Comparison of ENCODE assay signal across 13 mouse cellular contexts in genomic region chr1:93649604-93650172, GRCm38 (mm10). TPM values are rescaled to one million over a fixed set of nuclear protein-coding genes. Genes with fewer than 3 reads are reported as not detected.
"Had no signal": no experiment of that assay in that cellular context is flagged by ENCODE, and none has a peak within 500 bp of the region (broad histone marks: within the 10 kb centered on the region; RNA-seq: fewer than 3 reads in every experiment).

No protein-coding gene starts in this region.

- H3K27me3 ChIP-seq: lung, embryonic 15.5 days; midbrain, embryonic 13.5 days had no signal

- H3K36me3 ChIP-seq: limb, embryonic 10.5 days; lung, embryonic 15.5 days; midbrain, embryonic 13.5 days had no signal

- H3K9me3 ChIP-seq: limb, embryonic 10.5 days; lung, embryonic 15.5 days had no signal

- DNase-seq: kidney, adult 9 months; kidney, postnatal 36 days; layer of hippocampus, adult 9-11 months; lung, postnatal 14 days; right cerebral cortex, postnatal 14 days; thymus, postnatal 14 days had no signal

- H3K4me1 ChIP-seq: limb, embryonic 10.5 days; lung, embryonic 15.5 days; midbrain, embryonic 13.5 days had no signal

- H3K27ac ChIP-seq: kidney, postnatal 0 days; limb, embryonic 10.5 days; lung, embryonic 15.5 days; macrophage; midbrain, embryonic 13.5 days; stomach, postnatal 0 days had no signal

- ATAC-seq: midbrain, embryonic 13.5 days had no signal

- H3K9ac ChIP-seq: lung, embryonic 15.5 days; midbrain, embryonic 13.5 days had no signal

- H3K4me2 ChIP-seq: liver, embryonic 11.5 days; lung, embryonic 15.5 days; midbrain, embryonic 13.5 days had no signal

- H3K4me3 ChIP-seq: limb, embryonic 10.5 days; lung, embryonic 15.5 days; midbrain, embryonic 13.5 days had no signal

RNA-seq across cellular contexts. Expression of gene Bok, which starts 35.8 kb away (rescaled TPM):
- polyA plus RNA-seq: macrophage had no signal
